Mouse (Mus musculus): ENCODE data around the gene Mfsd4b5. TPM values are rescaled to one million over a fixed set of nuclear protein-coding genes. Genes with fewer than 3 reads are reported as not detected.

Gene Mfsd4b5
- total and polyA plus RNA-seq, 3 experiments = 0.27 to 0.68 (median 0.31) TPM

DNA sequence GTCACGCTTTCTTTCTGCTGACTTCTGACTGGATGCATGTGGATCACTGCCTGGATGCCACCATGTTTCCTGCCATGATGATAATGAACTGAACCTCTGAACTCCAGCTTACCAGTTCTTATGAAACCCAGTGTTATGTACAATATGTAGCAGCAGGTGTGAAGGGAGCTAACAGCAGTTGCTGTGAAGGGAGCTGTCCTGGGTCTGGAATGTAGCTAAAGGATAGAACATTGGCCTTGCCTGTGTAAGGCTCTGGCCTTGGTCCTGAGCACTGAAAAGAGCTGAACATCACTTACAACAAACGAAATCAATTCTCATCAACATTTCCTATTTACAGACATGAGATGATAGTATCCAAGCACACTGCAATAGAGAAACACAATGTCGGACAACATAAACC is 18.9 kb downstream of the Mfsd4b5 start:
- no peaks in the 10 kb centered on the region for H3K4me1 ChIP-seq (ENCODE audit: control insufficient read depth, insufficient read depth, low read length)
- H3K27ac ChIP-seq = no peak overlapping the region
- no peaks in the 10 kb centered on the region for H3K79me2 ChIP-seq (replicated peaks; ENCODE audit: control insufficient read depth, insufficient read depth, low read length)
- no peak overlapping the region for H3K9ac ChIP-seq (ENCODE audit: low read depth, low read length)
- TF ChIP-seq POLR2A (IDR thresholded peaks at IDR 0.05; ENCODE audit: insufficient read depth, low read depth, low read length) (no peak), EP300 (IDR thresholded peaks at IDR 0.05; ENCODE audit: insufficient read depth, low read depth, low read length) (no peak), CTCF (IDR thresholded peaks at IDR 0.05) (no peak)
- no peaks in the 10 kb centered on the region for H3K36me3 ChIP-seq (ENCODE audit: control insufficient read depth, insufficient read depth, low read length)
- whole genome bisulfite sequencing = 77% methylated on average over 3 of the region's 3 CpGs
- intact Hi-C loops (cut with DNase I) = no loop called here
- no peak overlapping the region for H3K4me3 ChIP-seq
- no peaks in the 10 kb centered on the region for H3K27me3 ChIP-seq (ENCODE audit: control insufficient read depth, insufficient read depth, low read length)
- no peak for DNase-seq

DNA sequence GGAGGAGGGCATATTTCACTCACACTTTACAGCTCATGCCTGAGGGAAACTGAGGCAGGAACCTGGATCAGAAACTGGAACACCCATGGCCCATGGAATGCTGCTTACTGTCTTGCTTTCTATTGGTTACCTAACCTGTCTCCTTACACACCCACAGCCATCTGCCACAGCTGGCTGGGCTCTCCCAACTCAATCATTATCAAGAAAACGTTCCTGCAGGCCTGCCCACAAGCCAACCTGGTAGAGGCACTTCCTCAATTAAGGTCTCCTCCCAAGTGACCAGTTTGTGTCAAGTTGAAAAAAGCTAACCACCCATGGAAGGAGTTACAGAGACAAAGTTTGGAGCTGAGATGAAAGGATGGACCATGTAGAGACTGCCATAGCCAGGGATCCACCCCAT is 24.5 kb downstream of the Mfsd4b5 start:
- H3K9ac ChIP-seq (ENCODE audit: low read depth, low read length) = no peak overlapping the region
- intact Hi-C loops (cut with DNase I) = no loop called here
- no peak overlapping the region for H3K4me3 ChIP-seq
- H3K4me1 ChIP-seq (ENCODE audit: control insufficient read depth, insufficient read depth, low read length) = peaks cover 4% of the 10 kb centered on the region
- TF ChIP-seq EP300 (IDR thresholded peaks at IDR 0.05; ENCODE audit: insufficient read depth, low read depth, low read length) (no peak), POLR2A (IDR thresholded peaks at IDR 0.05; ENCODE audit: insufficient read depth, low read depth, low read length) (no peak), CTCF (IDR thresholded peaks at IDR 0.05) (no peak)
- H3K36me3 ChIP-seq (ENCODE audit: control insufficient read depth, insufficient read depth, low read length) = peaks cover 4% of the 10 kb centered on the region; the same call in 1 of the 2 replicates
- H3K27ac ChIP-seq = no peak overlapping the region
- no peaks in the 10 kb centered on the region for H3K79me2 ChIP-seq (replicated peaks; ENCODE audit: control insufficient read depth, insufficient read depth, low read length)
- no peak for DNase-seq
- H3K27me3 ChIP-seq (ENCODE audit: control insufficient read depth, insufficient read depth, low read length) = no peaks in the 10 kb centered on the region
- 26% methylated on average over 1 of the region's 1 CpGs for WGBS

DNA sequence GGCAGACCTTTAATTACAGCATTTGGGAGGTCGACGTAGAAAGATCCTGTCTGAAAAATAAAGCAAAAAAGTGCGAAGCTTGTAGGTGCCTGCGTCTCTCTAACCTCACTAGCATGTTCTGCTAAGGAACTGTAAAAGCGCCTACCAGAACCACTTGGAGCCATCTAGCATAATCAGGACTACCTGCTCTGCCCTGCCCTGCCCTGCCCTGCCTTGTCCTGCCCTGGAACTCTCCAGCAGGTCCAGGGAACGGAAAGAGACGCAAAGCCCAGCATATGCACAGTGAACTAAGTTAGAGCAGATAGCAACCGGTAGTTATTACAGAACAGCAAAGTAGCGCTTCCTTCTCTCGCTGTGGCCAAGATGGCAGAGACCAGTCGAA is 26.0 kb downstream of the Mfsd4b5 start:
- peaks cover 4% of the 10 kb centered on the region for H3K4me1 ChIP-seq (ENCODE audit: control insufficient read depth, insufficient read depth, low read length)
- peak overlapping the region; percentile 51 for H3K4me3 ChIP-seq
- WGBS = 41% methylated on average over 11 of the region's 11 CpGs
- H3K27ac ChIP-seq = no peak overlapping the region
- H3K27me3 ChIP-seq (ENCODE audit: control insufficient read depth, insufficient read depth, low read length) = no peaks in the 10 kb centered on the region
- intact Hi-C loops (cut with DNase I) = no loop called here
- TF ChIP-seq CTCF (IDR thresholded peaks at IDR 0.05) = no peak
- no peak for TF ChIP-seq EP300 (IDR thresholded peaks at IDR 0.05; ENCODE audit: insufficient read depth, low read depth, low read length)
- DNase-seq = no peak
- no peak overlapping the region for H3K9ac ChIP-seq (ENCODE audit: low read depth, low read length)
- H3K79me2 ChIP-seq (replicated peaks; ENCODE audit: control insufficient read depth, insufficient read depth, low read length) = no peaks in the 10 kb centered on the region
- H3K36me3 ChIP-seq (ENCODE audit: control insufficient read depth, insufficient read depth, low read length) = peaks cover 4% of the 10 kb centered on the region; the same call in 1 of the 2 replicates

DNA sequence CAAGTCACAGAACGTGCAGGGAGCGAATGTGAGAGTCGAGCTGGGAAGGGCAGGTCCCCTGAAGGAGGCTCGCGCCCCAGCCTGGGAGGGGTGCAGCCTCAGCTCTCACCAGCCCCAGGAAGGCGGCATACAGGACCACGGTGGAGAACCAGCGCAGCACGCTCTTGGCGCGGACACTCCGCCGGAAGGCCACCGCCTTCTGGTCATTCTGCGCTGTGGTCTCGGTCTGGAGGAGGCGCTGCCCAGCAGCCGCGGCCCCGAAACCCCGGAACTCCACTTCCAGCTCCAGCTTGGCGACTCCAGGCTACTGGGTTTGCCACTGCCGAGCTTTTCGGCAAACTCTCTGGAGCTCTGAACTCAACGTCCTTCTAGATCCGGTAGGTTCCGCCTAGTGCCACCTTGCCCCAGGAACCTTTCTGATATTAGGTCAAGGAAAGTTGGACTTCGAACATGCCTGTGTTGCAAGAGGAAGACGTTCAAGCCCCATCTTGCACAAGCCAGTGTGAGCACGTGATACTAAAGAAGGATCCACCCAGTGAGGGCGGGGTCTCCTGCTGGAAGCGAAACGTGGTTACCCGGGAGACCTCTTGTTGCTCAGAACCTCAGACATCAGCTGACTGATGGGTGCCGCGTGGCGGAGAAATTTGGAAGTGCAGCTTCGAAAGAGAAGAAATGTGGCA is 26.5 kb downstream of the Mfsd4b5 start, which contains the start of gene Mfsd4b3:
Mfsd4b3 (minus strand) TSS at position 393 of the 680 bp plus-strand sequence.
- under 1% methylated on average over 38 of the region's 38 CpGs for WGBS
- Histone ChIP-seq H3K36me3 (ENCODE audit: control insufficient read depth, insufficient read depth, low read length) (peaks cover 4% of the 10 kb centered on the region; the same call in 1 of the 2 replicates), H3K27me3 (ENCODE audit: control insufficient read depth, insufficient read depth, low read length) (no peaks in the 10 kb centered on the region), H3K79me2 (replicated peaks; ENCODE audit: control insufficient read depth, insufficient read depth, low read length) (no peaks in the 10 kb centered on the region), H3K27ac (peak within 1 kb of the TSS; percentile 88), H3K9ac (ENCODE audit: low read depth, low read length) (peak within 1 kb of the TSS; percentile 84), H3K4me1 (ENCODE audit: control insufficient read depth, insufficient read depth, low read length) (peaks cover 4% of the 10 kb centered on the region), H3K4me3 (peak within 1 kb of the TSS; percentile 51)
- intact Hi-C loops (cut with DNase I) = loop anchor here (1.0 to 10.0 kb wide), 4 partner anchors 62 to 545 kb away; partner anchors contain the start of gene Mfsd4b4
- TF ChIP-seq CTCF (IDR thresholded peaks at IDR 0.05) = peak; percentile 85
- TF ChIP-seq EP300 (IDR thresholded peaks at IDR 0.05; ENCODE audit: insufficient read depth, low read depth, low read length) = peak; percentile 80
- TF ChIP-seq POLR2A (IDR thresholded peaks at IDR 0.05; ENCODE audit: insufficient read depth, low read depth, low read length) = peak; percentile 92
- DNase-seq = peak; percentile 92 to 96

DNA sequence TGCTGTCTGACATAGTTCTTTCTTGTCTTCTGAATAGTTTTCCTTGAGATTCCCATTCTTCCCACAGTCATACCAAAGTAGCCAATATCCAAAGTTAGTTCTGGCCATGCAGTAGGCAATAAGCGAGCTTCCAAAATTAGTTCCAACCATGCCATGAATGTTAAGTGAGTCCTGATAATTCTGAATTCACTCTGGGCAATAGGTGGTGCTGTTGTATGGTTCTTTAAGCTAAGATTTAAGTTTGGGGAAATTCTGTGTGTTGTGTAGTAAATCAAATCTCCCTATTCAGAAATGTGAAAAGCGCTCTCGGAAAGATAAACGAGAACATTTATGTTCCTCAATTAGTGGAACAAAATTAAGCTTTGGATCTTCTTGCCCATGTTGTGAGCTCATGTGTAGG is 28.2 kb downstream of the Mfsd4b5 start:
- Histone ChIP-seq H3K9ac (ENCODE audit: low read depth, low read length) (no peak overlapping the region), H3K27ac (peak overlapping the region; percentile 88), H3K27me3 (ENCODE audit: control insufficient read depth, insufficient read depth, low read length) (no peaks in the 10 kb centered on the region), H3K4me3 (no peak overlapping the region), H3K36me3 (ENCODE audit: control insufficient read depth, insufficient read depth, low read length) (peaks cover 4% of the 10 kb centered on the region; the same call in 1 of the 2 replicates), H3K4me1 (ENCODE audit: control insufficient read depth, insufficient read depth, low read length) (peaks cover 4% of the 10 kb centered on the region), H3K79me2 (replicated peaks; ENCODE audit: control insufficient read depth, insufficient read depth, low read length) (no peaks in the 10 kb centered on the region)
- TF ChIP-seq EP300 (IDR thresholded peaks at IDR 0.05; ENCODE audit: insufficient read depth, low read depth, low read length) = no peak
- TF ChIP-seq CTCF (IDR thresholded peaks at IDR 0.05) = peak; percentile 58
- intact Hi-C loops (cut with DNase I) = loop anchor here (5.0 to 10.0 kb wide), 3 partner anchors 61 to 543 kb away; partner anchors contain the start of gene Mfsd4b4
- DNase-seq = no peak
- 63% methylated on average over 4 of the region's 4 CpGs for WGBS

DNA sequence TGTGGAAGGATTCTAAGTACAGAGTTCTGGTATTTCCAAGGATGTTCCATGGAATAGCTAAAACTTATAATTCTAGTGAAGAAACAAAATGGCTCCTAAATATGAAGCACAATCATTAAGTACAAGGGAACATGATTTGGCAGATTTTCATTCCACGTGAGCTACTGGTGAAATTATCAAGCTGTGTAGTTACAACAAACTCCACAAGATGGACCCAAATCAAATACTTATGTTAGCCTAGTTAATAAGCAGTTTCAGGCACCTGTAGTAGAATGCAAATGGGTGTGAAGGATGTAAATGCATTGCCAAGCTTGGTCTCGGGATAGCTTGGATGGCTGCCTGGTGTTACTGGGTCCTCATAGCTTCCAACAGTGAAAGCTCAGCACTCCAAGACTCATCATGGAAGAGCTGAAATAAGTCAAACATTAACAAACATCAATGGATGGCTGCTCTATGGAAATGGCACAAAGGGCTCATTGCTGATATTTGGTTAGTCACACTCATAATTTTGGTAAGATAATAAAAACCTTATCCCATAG is 30.0 kb downstream of the Mfsd4b5 start:
- Histone ChIP-seq H3K4me3 (no peak overlapping the region), H3K27me3 (ENCODE audit: control insufficient read depth, insufficient read depth, low read length) (no peaks in the 10 kb centered on the region), H3K27ac (no peak overlapping the region), H3K9ac (ENCODE audit: low read depth, low read length) (no peak overlapping the region), H3K36me3 (ENCODE audit: control insufficient read depth, insufficient read depth, low read length) (peaks cover 4% of the 10 kb centered on the region; the same call in 1 of the 2 replicates), H3K79me2 (replicated peaks; ENCODE audit: control insufficient read depth, insufficient read depth, low read length) (no peaks in the 10 kb centered on the region), H3K4me1 (ENCODE audit: control insufficient read depth, insufficient read depth, low read length) (peaks cover 4% of the 10 kb centered on the region)
- TF ChIP-seq EP300 (IDR thresholded peaks at IDR 0.05; ENCODE audit: insufficient read depth, low read depth, low read length) (no peak), POLR2A (IDR thresholded peaks at IDR 0.05; ENCODE audit: insufficient read depth, low read depth, low read length) (no peak), CTCF (IDR thresholded peaks at IDR 0.05) (0 out of 2 replicates have a peak, but pooled peaks have one; percentile 3)
- DNase-seq = no peak
- intact Hi-C loops (cut with DNase I) = loop anchor here (5.0 to 10.0 kb wide), 3 partner anchors 59 to 542 kb away; partner anchors contain the start of gene Mfsd4b4
- 56% methylated on average over 2 of the region's 2 CpGs for WGBS

Measured in heart, adult 2 months (tissue).